Mouse (Mus musculus): ENCODE measurements at regions not wholly inside any gene's neighbourhood (a gene's known extent, or its start where the extent isn't known, plus 50 kb on each side); places are given as distances from the start of the nearest gene placed in this dataset.

DNA sequence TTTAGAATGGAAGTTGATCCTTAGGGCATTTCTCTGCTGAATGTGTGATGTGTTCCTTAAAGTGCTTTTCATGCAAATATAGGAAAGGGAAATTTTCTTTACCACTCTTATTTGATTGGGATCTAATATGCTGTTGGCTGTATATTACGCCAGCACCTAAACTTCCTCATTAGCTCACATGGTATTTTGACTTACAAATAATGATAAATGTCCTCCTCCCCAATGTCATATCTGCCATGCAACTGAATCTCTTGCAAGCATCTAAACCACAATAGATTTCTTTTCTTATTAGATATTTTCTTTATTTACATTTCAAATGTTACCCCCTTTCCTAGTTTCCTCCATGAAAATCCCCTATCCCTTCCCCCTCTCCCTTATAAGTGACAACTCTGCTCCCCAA lies 796.8 kb upstream of the Lcorl start:
- no peaks in the 10 kb centered on the region for H3K27me3 ChIP-seq (ENCODE audit: poor library complexity, severe bottlenecking)
- H3K9me3 ChIP-seq: no peaks in the 10 kb centered on the region
- WGBS: 89% methylated on average over 1 of the region's 1 CpGs
- H3K4me3 ChIP-seq: no peak overlapping the region
- no peaks in the 10 kb centered on the region for H3K4me1 ChIP-seq
- no peak for DNase-seq (ENCODE audit: extremely low spot score, low spot score)
- no peak overlapping the region for H3K27ac ChIP-seq
- no peaks in the 10 kb centered on the region for H3K36me3 ChIP-seq (replicated peaks)

DNA sequence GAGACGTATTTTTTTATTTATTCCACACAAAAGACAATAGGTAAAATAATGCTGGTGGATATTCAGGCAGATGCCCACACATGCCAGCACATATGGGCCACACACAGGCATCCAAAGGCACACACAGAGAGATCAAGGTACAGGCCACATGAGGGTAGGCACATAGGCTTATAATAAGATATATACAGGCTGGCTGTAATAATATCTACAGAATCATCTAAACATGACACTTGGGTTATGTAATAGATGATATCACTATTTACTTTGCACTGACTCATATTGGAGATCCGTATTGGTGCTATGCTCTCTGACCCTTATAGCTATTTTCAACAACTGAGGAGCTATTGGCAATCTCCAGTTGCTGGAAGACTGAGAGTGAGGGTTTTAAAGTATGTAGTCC lies 785.6 kb upstream of the Lcorl start:
- no peak overlapping the region for H3K27ac ChIP-seq
- DNase-seq (ENCODE audit: extremely low spot score, low spot score): no peak
- no peaks in the 10 kb centered on the region for H3K4me1 ChIP-seq
- 84% methylated on average over 2 of the region's 2 CpGs for WGBS
- no peaks in the 10 kb centered on the region for H3K36me3 ChIP-seq (replicated peaks)
- H3K4me3 ChIP-seq: no peak overlapping the region
- H3K9me3 ChIP-seq: no peaks in the 10 kb centered on the region
- no peaks in the 10 kb centered on the region for H3K27me3 ChIP-seq (ENCODE audit: poor library complexity, severe bottlenecking)

DNA sequence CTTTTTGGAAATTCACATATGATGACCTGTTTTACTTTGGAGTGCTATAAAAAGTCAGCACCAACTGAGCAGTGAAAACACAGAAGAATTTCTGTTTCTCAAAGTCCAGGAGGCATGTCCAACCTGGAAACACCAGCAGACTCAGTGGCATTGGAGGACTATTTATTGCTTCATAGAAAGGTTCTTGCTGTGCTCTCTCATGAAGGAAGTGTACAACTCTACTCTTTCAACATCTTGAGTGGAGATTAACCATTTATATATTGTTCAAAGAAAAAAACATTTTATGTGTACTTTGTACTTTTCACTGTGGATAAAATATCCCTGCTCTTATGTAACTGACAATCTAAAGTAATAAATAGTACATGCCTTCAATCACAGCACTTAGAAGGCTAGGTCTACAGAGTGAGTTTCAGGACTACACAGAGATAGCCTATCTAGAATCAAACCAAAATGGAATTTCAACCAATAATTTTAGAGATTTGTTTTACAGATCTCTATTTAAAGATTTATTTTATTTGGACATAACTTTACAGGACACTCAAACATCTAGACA lies 777.8 kb upstream of the Lcorl start:
- DNase-seq (ENCODE audit: extremely low spot score, low spot score): no peak
- Histone ChIP-seq H3K4me3 (no peak overlapping the region), H3K36me3 (replicated peaks) (no peaks in the 10 kb centered on the region), H3K27ac (no peak overlapping the region), H3K9me3 (no peaks in the 10 kb centered on the region), H3K27me3 (ENCODE audit: poor library complexity, severe bottlenecking) (no peaks in the 10 kb centered on the region), H3K4me1 (no peaks in the 10 kb centered on the region)
